Mouse (Mus musculus): ENCODE data around the gene Pdia3.
"Not testable (repeated sequence)": the region's sequence is repeated elsewhere in the genome, so short reads cannot be mapped to it uniquely, and the experiment has no call there.

The Pdia3 gene

GRCm38 (mm10) chr2:121475306-121475705 is 61.7 kb downstream of the Pdia3 start:
- not testable (repeated sequence) for DNase-seq (ENCODE audit: low read depth, low spot score)

- DNase-seq (ENCODE audit: low read depth, low spot score): no peak
These were observed 64.1 kb downstream of the Pdia3 start for GRCm38 (mm10) chr2:121477491-121478266.

- peak; percentile 78 for DNase-seq (ENCODE audit: low read depth, low spot score)
These were observed 66.9 kb downstream of the Pdia3 start for GRCm38 (mm10) chr2:121480498-121480897.

- not testable (repeated sequence) for DNase-seq (ENCODE audit: low read depth, low spot score)
These were observed 67.3 kb downstream of the Pdia3 start for GRCm38 (mm10) chr2:121480916-121481315.

GRCm38 (mm10) chr2:121483576-121483975 is 70.0 kb downstream of the Pdia3 start:
- no peak for DNase-seq (ENCODE audit: low read depth, low spot score)

GRCm38 (mm10) chr2:121484403-121484802 is 70.8 kb downstream of the Pdia3 start:
- not testable (repeated sequence) for DNase-seq (ENCODE audit: low read depth, low spot score)
